Mouse (Mus musculus) right cerebral cortex, adult 18-20 months (tissue): ENCODE results near the gene Ptafr.
"Not testable (repeated sequence)": the region's sequence is repeated elsewhere in the genome, so short reads cannot be mapped to it uniquely, and the experiment has no call there.

Source experiments
- DNase-seq: peaks from one replicate; pipeline ENCODE4 v3.0.0; 2022; ENCODE audit warnings: mixed read lengths

Gene Ptafr

GRCm38 (mm10) chr4:132563261-132563660, 606 bp upstream of the Ptafr start:
- no peak for DNase-seq

- DNase-seq: peak; percentile 23
Measured at GRCm38 (mm10) chr4:132565089-132565747, 1.4 kb downstream of the Ptafr start.

GRCm38 (mm10) chr4:132567361-132567779, 3.5 kb downstream of the Ptafr start:
- no peak for DNase-seq

DNA sequence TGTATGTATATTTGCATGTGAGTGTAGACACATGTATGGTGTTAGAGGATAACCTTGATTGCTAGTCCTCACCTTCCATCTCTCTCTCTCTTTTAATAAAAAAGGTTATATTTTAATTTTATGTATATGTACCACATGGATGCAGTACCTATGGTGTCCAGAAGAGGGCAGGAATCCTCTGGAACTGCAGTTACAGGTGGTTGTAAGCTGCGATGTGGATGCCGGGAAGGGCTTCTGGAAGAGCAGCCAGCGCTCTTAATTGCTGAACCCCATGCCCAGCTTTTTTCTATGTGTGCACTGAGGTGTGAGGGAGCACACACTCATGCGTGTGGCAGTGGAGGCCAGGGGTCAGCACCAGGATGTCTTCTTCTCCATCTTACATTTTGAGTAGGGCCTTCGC, 5.2 kb downstream of the Ptafr start:
- no peak for DNase-seq

- no peak for DNase-seq
Measured at GRCm38 (mm10) chr4:132571190-132571589, 7.3 kb downstream of the Ptafr start.

DNA sequence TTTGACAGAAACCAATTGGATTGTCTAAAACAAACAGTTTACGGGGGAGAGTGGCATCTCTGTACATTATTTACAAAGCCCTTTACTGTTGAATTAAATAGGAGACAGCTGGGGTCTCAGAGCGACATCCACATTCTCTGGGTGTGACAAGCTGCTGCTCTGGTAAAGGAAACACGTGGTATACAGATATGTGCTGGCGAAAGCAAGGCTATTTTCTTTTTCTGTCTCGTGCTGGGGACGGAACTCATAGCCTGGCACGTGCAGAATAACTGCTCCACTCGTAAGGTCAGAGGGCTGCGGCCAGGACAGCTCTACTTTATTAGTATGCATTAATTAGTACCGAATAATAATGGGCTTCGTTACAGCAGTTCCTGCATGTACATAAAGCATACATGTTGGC, 9.5 kb downstream of the Ptafr start:
- DNase-seq: no peak

GRCm38 (mm10) chr4:132574809-132575347, 11.0 kb downstream of the Ptafr start:
- DNase-seq: no peak

GRCm38 (mm10) chr4:132583781-132584180, 19.9 kb downstream of the Ptafr start:
- no peak for DNase-seq

GRCm38 (mm10) chr4:132584975-132585374, 21.1 kb downstream of the Ptafr start:
- no peak for DNase-seq

- DNase-seq: no peak
Measured at GRCm38 (mm10) chr4:132586282-132586681, 22.4 kb downstream of the Ptafr start.

GRCm38 (mm10) chr4:132588512-132588911, 24.6 kb downstream of the Ptafr start:
- DNase-seq: no peak

DNA sequence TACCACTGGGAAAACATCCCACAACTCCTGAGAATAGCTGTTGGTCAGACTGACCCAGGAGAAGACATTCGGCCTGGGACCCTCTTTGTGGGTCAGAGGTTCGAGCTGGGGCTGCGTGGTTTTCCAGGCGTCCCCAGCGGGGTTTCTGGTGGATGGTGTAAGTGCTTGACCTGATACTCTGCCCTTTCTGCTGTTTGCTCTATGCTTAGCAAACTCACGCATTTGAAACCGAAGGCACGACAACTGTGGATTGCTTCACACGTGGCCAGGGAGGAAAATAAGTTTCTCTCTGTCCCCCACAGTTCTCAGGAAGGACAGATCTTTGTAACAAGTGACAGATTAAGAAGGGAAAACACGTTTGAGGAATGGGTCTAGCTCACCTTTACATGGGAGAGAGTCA, 26.8 kb downstream of the Ptafr start:
- DNase-seq: no peak

- no peak for DNase-seq
Measured at GRCm38 (mm10) chr4:132592958-132593357, 29.1 kb downstream of the Ptafr start.

GRCm38 (mm10) chr4:132594191-132594590, 30.3 kb downstream of the Ptafr start:
- no peak for DNase-seq

DNA sequence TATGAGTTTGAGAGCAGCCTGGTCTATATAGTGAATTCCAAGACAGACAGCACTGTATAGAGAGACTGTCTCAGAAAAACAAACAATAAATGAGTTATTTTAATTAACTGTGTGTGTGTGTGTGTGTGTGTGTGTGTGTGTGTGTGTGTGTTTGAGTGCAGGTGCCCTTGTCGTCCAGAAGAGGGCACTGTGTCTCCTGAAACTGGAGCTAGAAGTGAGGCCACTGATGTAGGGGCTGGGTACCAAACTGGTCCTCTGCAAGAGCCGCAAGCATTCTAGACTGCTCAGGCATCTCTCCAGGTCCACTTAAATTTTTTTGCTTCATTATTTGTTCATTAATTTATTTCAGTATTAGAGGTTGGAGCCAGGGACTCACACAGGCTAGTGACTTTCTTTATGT, 35.0 kb downstream of the Ptafr start:
- no peak for DNase-seq

GRCm38 (mm10) chr4:132599764-132600163, 35.9 kb downstream of the Ptafr start:
- no peak for DNase-seq

- no peak for DNase-seq
Measured at GRCm38 (mm10) chr4:132600465-132600864, 36.6 kb downstream of the Ptafr start.

DNA sequence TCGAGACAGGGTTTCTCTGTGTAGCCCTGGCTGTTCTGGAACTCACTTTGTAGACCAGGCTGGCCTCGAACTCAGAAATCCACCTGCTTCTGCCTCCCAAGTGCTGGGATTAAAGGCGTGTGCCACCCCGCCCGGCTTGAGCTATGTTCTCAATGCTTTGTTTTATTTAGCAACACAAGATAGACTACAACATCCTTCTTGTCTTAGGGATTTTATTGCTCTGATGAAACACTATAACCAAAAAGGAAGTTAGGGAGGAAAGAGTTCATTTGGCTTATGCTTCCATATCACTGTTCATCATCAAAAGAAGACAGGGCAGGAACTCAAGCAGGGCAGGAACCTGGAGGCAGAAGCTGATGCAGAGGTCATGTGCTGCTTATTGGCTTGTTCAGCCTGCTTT, 37.4 kb downstream of the Ptafr start:
- DNase-seq: not testable (repeated sequence)

- no peak for DNase-seq
Measured at GRCm38 (mm10) chr4:132603468-132603867, 39.6 kb downstream of the Ptafr start.

- DNase-seq: no peak
Measured at GRCm38 (mm10) chr4:132605816-132606215, 41.9 kb downstream of the Ptafr start.

- no peak for DNase-seq
Measured at GRCm38 (mm10) chr4:132608147-132608546, 44.3 kb downstream of the Ptafr start.

DNA sequence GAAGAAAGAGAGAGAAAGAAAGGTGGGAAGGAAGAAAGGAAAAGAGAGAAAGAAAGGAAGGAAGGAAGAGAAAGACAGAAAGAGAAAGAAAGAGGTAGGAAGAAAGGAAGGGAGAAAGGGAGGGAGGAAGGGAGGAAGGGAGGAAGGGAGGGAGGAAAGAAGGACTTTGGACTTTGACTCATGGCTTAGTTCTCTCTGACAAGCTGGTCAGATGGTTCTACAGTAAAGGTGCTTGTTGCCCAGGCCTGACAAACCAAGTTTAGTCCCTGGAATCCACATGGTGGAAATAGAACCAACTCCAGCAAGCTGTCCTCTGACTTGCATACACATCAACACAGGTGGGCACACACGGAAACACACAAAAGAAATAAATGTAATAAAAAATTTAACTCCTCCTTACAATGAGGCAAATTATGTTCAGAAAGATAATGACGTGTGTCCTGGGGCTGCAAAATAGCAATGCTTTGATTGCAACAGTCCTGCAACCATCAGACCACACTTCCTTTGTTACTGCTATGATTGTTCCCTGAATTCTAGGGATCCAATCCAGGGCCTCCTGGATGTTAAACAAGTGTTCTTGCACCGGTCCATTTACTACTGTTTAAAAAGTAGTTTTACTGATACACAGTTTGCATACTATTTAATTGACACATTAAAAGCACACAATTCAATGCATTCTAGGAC, 46.6 kb downstream of the Ptafr start:
- no peak for DNase-seq

DNA sequence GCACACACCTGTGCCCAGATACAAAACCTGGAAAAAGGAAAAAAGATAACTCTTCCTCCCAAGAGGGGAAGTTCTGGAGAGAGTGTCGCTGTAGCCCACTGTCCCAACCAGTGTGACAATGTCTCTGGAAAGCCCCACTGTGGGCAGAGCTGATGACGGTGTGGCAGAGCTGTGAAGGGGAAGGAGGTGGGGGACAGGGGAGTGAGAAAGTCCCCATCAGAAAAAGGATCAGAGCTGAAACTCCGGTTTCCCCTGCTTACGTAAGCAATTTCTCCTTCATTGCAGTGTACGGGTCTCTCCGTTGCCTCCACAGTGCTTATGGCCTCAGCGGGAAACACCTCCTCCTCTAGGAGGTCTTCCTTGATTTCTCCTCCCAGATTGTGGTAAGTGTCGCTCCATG, 47.5 kb downstream of the Ptafr start:
- DNase-seq: no peak

DNA sequence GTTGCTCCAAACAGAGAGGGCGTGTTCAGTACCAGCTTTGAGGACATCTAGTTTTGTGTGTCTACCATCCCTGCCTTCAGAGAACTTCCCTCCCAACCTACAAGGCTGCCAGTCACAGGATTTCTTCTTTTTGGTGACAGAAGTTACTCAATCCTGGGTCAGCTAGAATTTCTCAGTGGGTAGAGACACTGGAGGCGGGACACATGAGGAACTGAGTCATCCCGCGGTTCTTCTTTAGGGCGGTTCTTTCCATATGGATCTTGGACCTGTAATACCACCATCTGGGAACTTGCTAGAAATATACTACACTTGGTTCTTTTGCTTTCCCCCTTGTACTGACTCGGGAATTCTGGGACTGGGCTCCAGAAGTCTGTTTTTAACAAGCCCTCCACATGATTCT, 54.0 kb downstream of the Ptafr start:
- peak; percentile 67 for DNase-seq
